Mouse (Mus musculus): ENCODE measurements around the gene Msl3l2.
A peak's percentile ranks its signal among the peaks of the same experiment; 100 is the strongest.

Gene Msl3l2

DNA sequence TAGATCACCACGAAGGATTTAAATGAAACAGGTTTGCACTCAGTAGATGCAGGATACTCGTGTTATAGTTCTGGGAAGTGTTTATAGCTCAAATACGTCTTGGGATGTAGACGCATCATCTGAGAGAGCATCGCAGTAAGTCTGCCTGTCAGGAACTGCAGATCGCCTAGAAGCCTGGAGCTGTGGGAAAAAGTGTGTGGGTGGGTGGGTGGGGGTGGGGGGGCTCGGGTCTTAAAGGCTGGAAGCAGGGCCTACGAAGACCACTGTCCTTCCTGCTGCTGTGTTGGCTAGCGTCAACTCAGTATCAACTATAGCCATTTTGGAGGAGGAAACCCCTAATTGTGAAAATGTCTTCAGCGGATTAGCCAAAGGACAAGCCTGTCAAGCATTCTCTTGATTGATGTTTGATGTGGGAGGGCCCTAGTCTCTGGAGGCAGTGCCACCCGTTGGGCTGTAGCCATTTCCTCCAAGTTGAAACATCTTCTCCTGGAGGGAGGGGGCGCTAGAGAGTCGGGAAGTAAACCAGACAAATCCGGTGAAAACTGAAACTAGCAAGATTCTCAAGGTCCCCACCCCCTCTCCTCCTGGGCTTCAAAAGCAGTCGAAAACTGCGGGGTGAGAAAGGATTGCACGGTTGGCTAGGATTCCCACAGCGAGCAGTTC is at the start of gene Msl3l2:
Gene Msl3l2 (plus strand): TSS at position 585 of the 663 bp plus-strand sequence.
- peak; percentile 78 for DNase-seq

DNA sequence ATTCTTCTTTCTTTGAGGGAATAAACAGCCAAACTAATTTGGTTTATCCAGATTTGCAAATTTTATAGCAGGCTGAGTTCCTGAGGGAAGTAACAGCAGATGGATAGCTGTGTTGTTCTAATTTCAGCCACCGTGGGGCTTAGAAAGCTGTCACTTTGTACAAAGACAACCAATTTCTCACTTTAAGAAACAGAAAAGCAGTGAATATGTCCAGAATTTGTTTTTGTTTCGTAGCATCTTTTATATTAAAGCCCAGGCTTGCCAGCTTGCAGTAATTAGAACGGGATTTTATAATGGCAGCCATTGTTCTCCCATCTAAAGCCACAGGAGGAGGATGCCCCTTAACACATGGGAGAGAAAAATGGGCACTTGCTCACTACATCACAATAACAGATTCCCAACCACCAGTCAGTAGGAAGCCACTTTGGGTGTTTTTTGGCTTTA is 47.7 kb upstream of the Msl3l2 start:
- no peak for DNase-seq

GRCm38 (mm10) chr10:56061238-56061830 is 45.4 kb upstream of the Msl3l2 start:
- no peak for DNase-seq

DNA sequence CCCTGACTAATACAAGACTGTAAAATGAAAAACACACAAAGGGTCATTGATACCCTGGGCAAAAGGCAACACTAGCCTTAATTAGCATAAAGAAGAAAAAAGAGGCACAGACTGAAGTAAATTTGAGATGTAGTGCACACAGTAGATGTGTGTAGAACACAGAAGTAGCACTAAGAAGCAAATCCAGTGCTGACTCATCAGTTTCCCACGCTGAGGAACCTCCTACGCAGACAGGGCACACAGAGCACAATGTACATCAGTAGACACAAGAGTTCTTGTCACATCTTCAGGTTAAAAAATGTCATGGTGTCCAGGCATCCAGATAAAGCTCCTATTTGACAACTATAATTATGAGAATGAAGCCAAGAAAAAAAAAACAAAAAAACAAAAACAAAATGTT is 44.0 kb upstream of the Msl3l2 start:
- no peak for DNase-seq

DNA sequence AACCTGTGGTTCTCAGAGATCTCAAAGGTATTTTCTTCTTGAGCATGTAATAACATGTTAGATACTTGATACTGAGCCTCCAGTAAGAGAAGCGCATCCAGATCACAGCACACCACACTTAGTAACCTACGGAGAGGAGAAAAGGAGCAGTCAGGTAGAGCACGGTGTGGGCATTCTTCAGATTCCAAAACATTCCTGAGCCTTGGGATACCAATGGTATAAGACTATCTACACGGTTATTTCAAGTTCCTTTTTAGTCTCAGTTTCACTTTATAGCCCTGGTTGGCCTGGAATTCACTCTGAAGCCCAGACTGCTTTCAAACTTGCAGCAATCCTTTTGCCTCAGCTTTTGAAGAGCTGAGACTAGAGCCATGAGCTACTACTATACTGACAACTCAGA is 17.0 kb upstream of the Msl3l2 start:
- DNase-seq = no peak

DNA sequence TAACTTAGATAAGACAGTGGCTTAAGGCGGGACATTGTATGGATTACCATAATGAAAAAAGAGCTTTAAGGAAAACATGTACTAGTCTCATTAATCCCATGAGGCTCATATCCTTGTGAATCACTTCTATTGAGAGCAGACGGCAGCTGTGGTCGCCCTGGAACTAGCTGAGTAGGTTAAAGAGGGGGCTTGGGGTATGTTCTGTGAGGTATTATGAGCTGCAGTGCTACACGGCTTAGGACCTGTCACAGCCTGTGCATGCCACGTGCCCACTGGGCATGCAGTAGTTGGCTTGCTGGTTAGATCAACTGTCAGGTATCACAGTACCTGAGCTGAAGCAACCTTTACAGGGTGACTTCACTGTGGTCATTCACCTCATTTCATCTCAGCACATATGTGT is 12.1 kb upstream of the Msl3l2 start:
- no peak for DNase-seq

DNA sequence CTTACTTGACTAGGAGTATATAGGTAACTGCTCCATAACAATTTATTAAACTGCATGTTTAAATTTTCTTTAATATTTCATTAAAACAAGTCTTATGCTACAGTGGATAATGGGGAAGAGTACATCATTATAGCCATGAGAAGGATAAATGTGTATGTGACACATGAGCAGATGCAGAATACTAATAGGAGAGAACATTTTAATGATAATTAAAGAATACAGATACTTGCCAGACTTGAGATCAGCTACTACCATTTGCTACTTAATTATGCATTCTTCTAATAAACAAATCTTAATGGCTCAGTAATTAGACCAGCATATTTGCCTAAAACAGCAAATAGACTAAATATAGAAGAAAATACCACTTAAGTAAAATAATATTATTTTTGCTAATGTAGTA is 10.0 kb upstream of the Msl3l2 start:
- no peak for DNase-seq

DNA sequence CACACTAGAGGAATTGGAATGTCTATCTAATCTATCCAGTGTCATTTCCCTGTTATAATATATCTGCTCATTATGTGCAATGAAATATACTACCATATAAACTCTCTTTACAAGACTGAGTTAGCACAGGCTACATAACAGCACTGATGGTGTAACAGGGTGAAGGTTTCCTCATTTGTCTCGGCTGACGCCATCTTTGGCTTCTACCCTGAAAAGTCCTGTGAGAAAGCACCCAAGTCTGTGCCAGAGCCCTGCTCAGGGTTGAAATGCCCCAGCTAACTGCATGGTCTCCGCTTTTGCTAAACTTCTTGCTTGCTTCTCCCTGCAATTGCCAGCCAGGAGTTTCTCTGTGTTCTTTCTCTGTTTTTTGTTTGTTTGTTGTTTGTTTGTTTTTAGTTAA is 7.6 kb upstream of the Msl3l2 start:
- DNase-seq = no peak

DNA sequence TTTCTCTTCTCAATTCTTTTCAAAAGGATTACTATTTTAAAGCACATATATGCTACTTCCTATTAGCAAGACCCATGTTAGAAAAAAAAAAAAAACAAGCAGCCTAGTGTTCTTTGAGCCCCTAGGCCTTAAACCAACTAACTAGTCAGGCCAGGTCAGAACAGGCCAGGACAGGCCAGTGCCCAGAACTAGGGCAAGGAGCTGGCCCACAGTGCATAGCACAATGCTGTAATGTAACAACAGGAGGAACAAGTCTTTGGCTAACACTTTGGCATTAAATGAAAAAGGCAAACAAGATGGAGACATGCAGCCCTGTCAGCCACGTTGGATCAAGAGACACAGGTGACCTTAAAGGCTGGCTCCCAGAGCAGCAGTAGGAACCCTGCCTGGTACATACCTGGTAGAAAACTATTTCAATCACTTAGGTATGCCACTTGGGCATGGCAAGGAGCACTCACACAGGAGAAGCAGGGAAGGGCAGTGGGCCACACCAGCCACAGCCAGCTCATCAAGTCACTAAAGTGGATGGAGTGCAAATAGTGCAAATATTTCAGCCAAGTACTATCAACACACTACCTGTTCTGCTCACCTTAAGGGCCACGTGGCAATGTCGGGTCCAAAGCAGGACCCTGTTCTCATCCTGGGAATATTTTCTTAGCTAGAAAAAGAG is 6.9 kb upstream of the Msl3l2 start:
- no peak for DNase-seq

GRCm38 (mm10) chr10:56106996-56107334 is 248 bp downstream of the Msl3l2 start:
- no peak for DNase-seq

- peak; percentile 75 for DNase-seq
Observed at GRCm38 (mm10) chr10:56114951-56115635, 8.4 kb downstream of the Msl3l2 start.

GRCm38 (mm10) chr10:56115636-56116180 is 9.0 kb downstream of the Msl3l2 start:
- peak; percentile 49 for DNase-seq

DNA sequence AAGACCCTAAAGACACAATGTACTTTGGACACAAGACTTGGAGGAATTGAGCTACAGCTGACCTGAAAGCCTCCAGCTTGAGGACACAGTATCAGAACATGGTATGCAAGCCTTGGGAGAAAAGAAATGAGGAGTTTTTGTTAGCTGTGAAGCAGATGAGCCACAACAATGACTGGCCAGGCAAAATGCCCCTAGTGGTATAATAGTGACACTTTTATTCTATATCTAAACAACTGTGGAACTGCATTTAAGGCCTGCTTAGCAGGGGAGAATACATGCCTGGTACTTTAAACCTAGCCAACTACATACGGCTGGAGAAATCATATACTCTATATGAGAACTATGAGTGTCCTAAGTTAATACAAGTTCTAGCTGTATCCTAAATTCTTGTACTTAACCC is 20.3 kb downstream of the Msl3l2 start:
- DNase-seq = no peak

DNA sequence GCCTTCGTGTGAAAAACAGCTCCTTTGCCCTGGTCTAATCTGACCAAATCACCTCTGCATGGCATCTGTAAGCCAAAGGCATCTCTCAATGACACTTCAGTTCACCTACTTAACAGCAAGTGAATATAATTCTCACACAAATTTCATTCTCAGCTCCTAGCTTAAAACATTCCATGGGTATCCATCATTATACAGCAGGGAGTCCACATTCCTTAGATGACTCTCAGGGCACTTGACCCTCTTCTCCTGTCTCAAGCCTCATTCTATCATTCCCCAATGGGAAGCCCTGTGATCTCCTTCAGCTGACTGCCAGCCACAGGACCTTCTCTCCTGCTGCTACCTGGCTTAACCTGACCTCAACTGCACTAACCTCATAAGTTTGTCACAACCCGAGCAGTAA is 22.9 kb downstream of the Msl3l2 start:
- DNase-seq = no peak

DNA sequence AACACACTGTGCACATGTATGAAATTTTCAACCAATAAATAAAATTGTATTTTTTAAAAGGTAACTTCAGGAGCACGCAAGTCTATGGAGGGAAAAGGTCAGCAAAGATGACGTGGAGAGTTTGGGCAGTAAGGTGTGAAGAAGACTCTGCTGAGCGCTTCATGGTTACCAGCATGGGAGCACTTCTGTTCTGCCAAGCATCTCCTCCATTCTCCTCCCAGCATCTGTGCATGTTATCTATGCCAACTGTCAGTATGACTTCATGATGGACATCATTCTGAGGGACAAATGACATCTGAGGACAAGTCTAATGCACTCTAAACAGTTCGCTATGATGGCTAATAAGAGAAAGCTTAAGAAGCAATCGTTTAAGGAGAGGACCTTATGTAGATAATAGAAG is 30.5 kb downstream of the Msl3l2 start:
- DNase-seq = no peak

GRCm38 (mm10) chr10:56148920-56149319 is 42.2 kb downstream of the Msl3l2 start:
- DNase-seq = no peak

GRCm38 (mm10) chr10:56156956-56157355 is 50.2 kb downstream of the Msl3l2 start:
- no peak for DNase-seq

- DNase-seq = no peak
Observed at GRCm38 (mm10) chr10:56158207-56158606, 51.5 kb downstream of the Msl3l2 start.

DNA sequence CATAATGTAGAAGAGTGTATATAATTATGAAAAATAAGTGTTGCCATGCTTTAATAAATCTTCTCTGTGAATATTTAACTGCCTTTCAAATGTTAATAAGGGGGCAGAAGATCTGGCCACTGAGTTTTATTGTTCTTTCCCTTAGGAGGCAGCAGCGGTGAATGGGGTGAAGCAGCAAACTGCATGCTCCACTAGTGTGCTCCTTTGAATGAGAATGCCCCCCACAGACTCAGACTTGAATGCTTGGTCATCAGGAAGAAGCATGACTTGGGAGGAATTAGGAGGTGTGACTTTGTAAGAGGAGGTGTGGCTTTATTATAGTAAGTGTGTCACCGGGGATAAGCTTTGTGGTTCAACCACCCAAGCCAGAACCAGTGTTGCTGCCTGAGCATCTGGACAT is 52.0 kb downstream of the Msl3l2 start:
- DNase-seq = no peak

GRCm38 (mm10) chr10:56164411-56164810 is 57.7 kb downstream of the Msl3l2 start:
- DNase-seq = no peak

DNA sequence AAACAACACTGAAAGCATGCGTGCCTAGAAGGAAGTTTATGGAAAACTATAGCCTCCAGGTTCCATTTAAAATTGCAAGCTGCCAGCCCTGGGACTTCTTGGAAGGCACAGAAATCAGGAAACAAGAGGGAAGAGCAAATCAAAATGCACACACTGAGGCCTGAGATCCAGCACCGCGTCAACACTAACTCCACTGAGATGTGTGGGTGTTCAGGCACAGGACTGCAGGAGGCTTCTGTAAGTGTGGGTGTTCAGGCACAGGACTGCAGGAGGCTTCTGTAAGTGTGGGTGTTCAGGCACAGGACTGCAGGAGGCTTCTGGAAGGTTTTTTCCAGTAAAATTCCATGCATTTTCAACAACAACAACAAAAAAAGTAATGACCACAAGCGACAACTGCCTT is 59.0 kb downstream of the Msl3l2 start:
- no peak for DNase-seq
